Mouse (Mus musculus): ENCODE measurements around the gene Flt3. TPM values are rescaled to one million over a fixed set of nuclear protein-coding genes. Genes with fewer than 3 reads are reported as not detected.

Flt3 gene
- polyA plus RNA-seq, 1 experiment from 2014 or later: 0.13 TPM

- no peak for ATAC-seq (ENCODE audit: low FRiP score)
- no peak overlapping the region for H3K4me3 ChIP-seq
- no peak overlapping the region for H3K4me2 ChIP-seq (replicated peaks)
- no peaks in the 10 kb centered on the region for H3K36me3 ChIP-seq
- no peaks in the 10 kb centered on the region for H3K9me3 ChIP-seq (replicated peaks)
- no peak overlapping the region for H3K27ac ChIP-seq
- no peak overlapping the region for H3K9ac ChIP-seq
- H3K27me3 ChIP-seq: peaks cover 99% of the 10 kb centered on the region
- WGBS: 2% methylated on average over 7 of the region's 7 CpGs
- peaks cover 5% of the 10 kb centered on the region; the same call in 1 of the 2 replicates for H3K4me1 ChIP-seq
Observed at GRCm38 (mm10) chr5:147317321-147317720, 83.0 kb downstream of the Flt3 start.

GRCm38 (mm10) chr5:147315432-147316075 lies 84.7 kb downstream of the Flt3 start:
- WGBS: under 1% methylated on average over 25 of the region's 25 CpGs
- H3K9me3 ChIP-seq (replicated peaks): no peaks in the 10 kb centered on the region
- no peak for ATAC-seq (ENCODE audit: low FRiP score)
- no peak overlapping the region for H3K4me2 ChIP-seq (replicated peaks)
- H3K27me3 ChIP-seq: peaks cover 99% of the 10 kb centered on the region
- H3K4me1 ChIP-seq: peaks cover 5% of the 10 kb centered on the region; the same call in 1 of the 2 replicates
- H3K4me3 ChIP-seq: no peak overlapping the region
- no peak overlapping the region for H3K27ac ChIP-seq
- no peak overlapping the region for H3K9ac ChIP-seq
- no peaks in the 10 kb centered on the region for H3K36me3 ChIP-seq

- WGBS: under 1% methylated on average over 39 of the region's 39 CpGs
- H3K27me3 ChIP-seq: peaks cover 99% of the 10 kb centered on the region
- H3K36me3 ChIP-seq: no peaks in the 10 kb centered on the region
- H3K4me2 ChIP-seq (replicated peaks): no peak overlapping the region
- no peak for ATAC-seq (ENCODE audit: low FRiP score)
- no peaks in the 10 kb centered on the region for H3K9me3 ChIP-seq (replicated peaks)
- H3K9ac ChIP-seq: no peak overlapping the region
- H3K27ac ChIP-seq: no peak overlapping the region
- peaks cover 5% of the 10 kb centered on the region; the same call in 1 of the 2 replicates for H3K4me1 ChIP-seq
- H3K4me3 ChIP-seq: no peak overlapping the region
Observed at GRCm38 (mm10) chr5:147314646-147315431, 85.5 kb downstream of the Flt3 start.

GRCm38 (mm10) chr5:147312830-147313685 lies 87.2 kb downstream of the Flt3 start:
- H3K4me3 ChIP-seq: no peak overlapping the region

GRCm38 (mm10) chr5:147309786-147310185 lies 90.5 kb downstream of the Flt3 start:
- Histone ChIP-seq H3K27ac (no peak overlapping the region), H3K9me3 (replicated peaks) (no peaks in the 10 kb centered on the region), H3K36me3 (no peaks in the 10 kb centered on the region), H3K9ac (no peak overlapping the region), H3K4me3 (no peak overlapping the region), H3K4me2 (replicated peaks) (no peak overlapping the region), H3K27me3 (peaks cover 100% of the 10 kb centered on the region), H3K4me1 (peaks cover 8% of the 10 kb centered on the region)
- no peak for ATAC-seq (ENCODE audit: low FRiP score)
- WGBS: 0% methylated on average over 2 of the region's 2 CpGs

More at GRCm38 (mm10) chr5:147312830-147313685, 87.2 kb downstream of the Flt3 start:
- H3K36me3 ChIP-seq: no peaks in the 10 kb centered on the region
- no peak overlapping the region for H3K27ac ChIP-seq
- H3K27me3 ChIP-seq: peaks cover 100% of the 10 kb centered on the region
- no peaks in the 10 kb centered on the region for H3K9me3 ChIP-seq (replicated peaks)
- WGBS: 1% methylated on average over 27 of the region's 27 CpGs
- H3K9ac ChIP-seq: no peak overlapping the region
- H3K4me2 ChIP-seq (replicated peaks): no peak overlapping the region
- ATAC-seq (ENCODE audit: low FRiP score): no peak
- peaks cover 5% of the 10 kb centered on the region; the same call in 1 of the 2 replicates for H3K4me1 ChIP-seq

- no peak for ATAC-seq (ENCODE audit: low FRiP score)
- Histone ChIP-seq H3K9me3 (replicated peaks) (no peaks in the 10 kb centered on the region), H3K4me2 (replicated peaks) (no peak overlapping the region), H3K4me3 (no peak overlapping the region), H3K36me3 (no peaks in the 10 kb centered on the region), H3K27me3 (peaks cover 100% of the 10 kb centered on the region), H3K4me1 (peaks cover 11% of the 10 kb centered on the region), H3K9ac (no peak overlapping the region), H3K27ac (no peak overlapping the region)
- 8% methylated on average over 9 of the region's 9 CpGs for WGBS
Observed at GRCm38 (mm10) chr5:147308451-147308850, 91.8 kb downstream of the Flt3 start.

GRCm38 (mm10) chr5:147307398-147307785 lies 92.9 kb downstream of the Flt3 start:
- H3K4me2 ChIP-seq (replicated peaks): no peak overlapping the region
- H3K9me3 ChIP-seq (replicated peaks): no peaks in the 10 kb centered on the region
- H3K4me3 ChIP-seq: no peak overlapping the region
- H3K27me3 ChIP-seq: peaks cover 100% of the 10 kb centered on the region
- 2% methylated on average over 12 of the region's 12 CpGs for WGBS
- H3K9ac ChIP-seq: no peak overlapping the region
- ATAC-seq (ENCODE audit: low FRiP score): no peak
- H3K27ac ChIP-seq: no peak overlapping the region
- H3K4me1 ChIP-seq: peaks cover 11% of the 10 kb centered on the region
- H3K36me3 ChIP-seq: no peaks in the 10 kb centered on the region

- Histone ChIP-seq H3K27me3 (peaks cover 100% of the 10 kb centered on the region), H3K9me3 (replicated peaks) (no peaks in the 10 kb centered on the region), H3K27ac (no peak within 1 kb of the TSS), H3K4me1 (peaks cover 11% of the 10 kb centered on the region), H3K4me2 (replicated peaks) (0 out of 2 replicates have a peak within 1 kb of the TSS, but pooled peaks have one; percentile 6), H3K4me3 (peak within 1 kb of the TSS; percentile 0; the same call in 1 of the 2 replicates), H3K9ac (no peak within 1 kb of the TSS), H3K36me3 (no peaks in the 10 kb centered on the region)
- under 1% methylated on average over 63 of the region's 63 CpGs for WGBS
- no peak for ATAC-seq (ENCODE audit: low FRiP score)
Observed at GRCm38 (mm10) chr5:147306638-147307397, 93.5 kb downstream of the Flt3 start, which contains the start of gene Cdx2. Gene Cdx2, minus strand, starts transcription at chr5:147307270.

GRCm38 (mm10) chr5:147305856-147306637 lies 94.2 kb downstream of the Flt3 start:
- ATAC-seq (ENCODE audit: low FRiP score): no peak
- Histone ChIP-seq H3K27ac (no peak overlapping the region), H3K9me3 (replicated peaks) (no peaks in the 10 kb centered on the region), H3K4me3 (peak overlapping the region; percentile 0; the same call in 1 of the 2 replicates), H3K4me2 (replicated peaks) (no peak overlapping the region), H3K36me3 (no peaks in the 10 kb centered on the region), H3K27me3 (peaks cover 100% of the 10 kb centered on the region), H3K9ac (no peak overlapping the region), H3K4me1 (peaks cover 11% of the 10 kb centered on the region)
- under 1% methylated on average over 57 of the region's 58 CpGs for WGBS

- H3K4me2 ChIP-seq (replicated peaks): no peak overlapping the region
- no peak overlapping the region for H3K27ac ChIP-seq
- peaks cover 11% of the 10 kb centered on the region for H3K4me1 ChIP-seq
- no peaks in the 10 kb centered on the region for H3K36me3 ChIP-seq
- no peak overlapping the region for H3K9ac ChIP-seq
- 2% methylated on average over 16 of the region's 16 CpGs for whole genome bisulfite sequencing
- H3K9me3 ChIP-seq (replicated peaks): no peaks in the 10 kb centered on the region
- ATAC-seq (ENCODE audit: low FRiP score): no peak
- peaks cover 100% of the 10 kb centered on the region for H3K27me3 ChIP-seq
- no peak overlapping the region for H3K4me3 ChIP-seq
Observed at GRCm38 (mm10) chr5:147305166-147305565, 95.1 kb downstream of the Flt3 start.
